Mouse (Mus musculus) forebrain, embryonic 11.5 days (tissue): ENCODE data around the gene Rad51ap1. TPM values are rescaled to one million over a fixed set of nuclear protein-coding genes. Genes with fewer than 3 reads are reported as not detected.

ENCODE experiments used
- ATAC-seq: fragments of 200-750 bp; cut with Nextera tagmentation; replicated peaks from 2 replicates; pipeline ENCODE4 v1.8.0; 2017; ENCODE audit warnings: moderate TSS enrichment; ENCODE audit not compliant: low FRiP score
- DNase-seq: peaks from one replicate; pipeline ENCODE4 v3.0.0-alpha.2; 2017; ENCODE audit warnings: low spot score
- H3K27ac ChIP-seq: fragments of 300-500 bp; sonication (generic); 2 replicates; pipeline ENCODE4 v1.5.1; 2014; ENCODE audit warnings: low read depth, low read length
- H3K27me3 ChIP-seq: fragments of 300-500 bp; sonication (generic); 2 replicates; pipeline ENCODE4 v1.6.1; 2014; ENCODE audit warnings: mild to moderate bottlenecking, low read length, mixed read lengths; ENCODE audit not compliant: control insufficient read depth, insufficient read depth
- H3K36me3 ChIP-seq: fragments of 300-500 bp; sonication (generic); 2 replicates; pipeline ENCODE4 v1.6.1; 2014; ENCODE audit warnings: mild to moderate bottlenecking, low read length, moderate library complexity, mixed read lengths; ENCODE audit not compliant: control insufficient read depth, insufficient read depth
- H3K4me1 ChIP-seq: fragments of 300-500 bp; sonication (generic); replicated peaks from 2 replicates; pipeline ENCODE4 v1.6.1; 2014; ENCODE audit warnings: low read length, mixed read lengths; ENCODE audit not compliant: control insufficient read depth, insufficient read depth
- H3K4me2 ChIP-seq: fragments of 300-500 bp; sonication (generic); 2 replicates; pipeline ENCODE4 v1.6.1; 2014; ENCODE audit warnings: low read depth, mild to moderate bottlenecking, low read length, moderate library complexity, mixed read lengths; ENCODE audit not compliant: severe bottlenecking
- H3K4me3 ChIP-seq: fragments of 300-500 bp; sonication (generic); 2 replicates; pipeline ENCODE4 v1.5.1; 2014; ENCODE audit warnings: low read depth, low read length
- H3K9ac ChIP-seq: fragments of 300-500 bp; sonication (generic); 2 replicates; pipeline ENCODE4 v1.6.1; 2014; ENCODE audit warnings: low read length
- H3K9me3 ChIP-seq: fragments of 300-500 bp; sonication (generic); 2 replicates; pipeline ENCODE4 v1.6.1; 2016; ENCODE audit warnings: low read length, mixed read lengths; ENCODE audit not compliant: control insufficient read depth
- WGBS: fragments of 180-500 bp; shearing (Covaris S2); extraction: QIAGEN DNeasy Blood & Tissue Kit; methylation state at CpG from one replicate; pipeline ENCODE4 v1.1.7; 2014; 5-methylcytosine and 5-hydroxymethylcytosine counted together
- polyA plus RNA-seq: library from polyadenylated mRNA; unstranded; fragments of >200 nt; fragmentation: Nextera tagmentation; extraction: Ambion mirVana; gene quantifications from 2 replicates; pipeline ENCODE4 v1.2.1, GENCODE M21; 2014

Gene Rad51ap1
- polyA plus RNA-seq, 1 experiment from 2014 or later: 104 TPM

DNA sequence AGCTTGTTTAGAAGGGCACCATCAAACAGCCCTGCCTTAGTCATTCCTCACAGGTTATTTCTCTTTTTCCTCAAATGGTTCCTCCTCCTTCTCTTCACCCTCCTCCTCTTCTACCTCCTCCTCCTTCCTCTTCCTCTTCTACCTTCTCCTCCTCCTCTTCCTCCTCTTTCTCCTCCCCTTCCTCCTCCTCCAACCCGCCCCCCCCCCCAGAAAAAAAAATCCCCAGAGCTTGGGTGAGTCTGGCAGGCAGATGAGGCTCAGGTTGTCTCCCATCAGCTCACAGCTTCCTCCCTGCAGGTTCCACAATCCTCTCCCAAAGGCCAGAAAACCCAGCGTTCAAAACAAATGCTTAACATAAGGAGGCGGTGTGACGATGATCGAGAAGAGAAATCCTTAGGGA, 32.0 kb downstream of the Rad51ap1 start:
- no peaks in the 10 kb centered on the region for H3K36me3 ChIP-seq
- no peaks in the 10 kb centered on the region for H3K27me3 ChIP-seq
- 83% methylated on average over 4 of the region's 5 CpGs for WGBS
- no peaks in the 10 kb centered on the region for H3K9me3 ChIP-seq
- H3K9ac ChIP-seq: no peak overlapping the region
- H3K27ac ChIP-seq: no peak overlapping the region
- no peaks in the 10 kb centered on the region for H3K4me1 ChIP-seq
- no peak for DNase-seq
- no peak for ATAC-seq
- H3K4me2 ChIP-seq: no peak overlapping the region
- H3K4me3 ChIP-seq: no peak overlapping the region

- DNase-seq (no peak), ATAC-seq (no peak)
- H3K27ac ChIP-seq: no peak overlapping the region
- 86% methylated on average over 8 of the region's 8 CpGs for WGBS
- no peak overlapping the region for H3K4me3 ChIP-seq
- no peaks in the 10 kb centered on the region for H3K4me1 ChIP-seq
- H3K9ac ChIP-seq: no peak overlapping the region
- H3K27me3 ChIP-seq: no peaks in the 10 kb centered on the region
- H3K9me3 ChIP-seq: no peaks in the 10 kb centered on the region
- no peaks in the 10 kb centered on the region for H3K36me3 ChIP-seq
- H3K4me2 ChIP-seq: no peak overlapping the region
These were observed 62.3 kb downstream of the Rad51ap1 start for GRCm38 (mm10) chr6:126877118-126877517.

Other genes starting within 250 kb of the Rad51ap1 start
- gene Kcna6, start 198.9 kb downstream of the Rad51ap1 start, polyA plus RNA-seq: 3.6 and 4.8 TPM in 2 replicates
- 161 and 183 TPM in 2 replicates for gene Ndufa9, start 90.5 kb downstream of the Rad51ap1 start, polyA plus RNA-seq
- gene Akap3, start 86.5 kb downstream of the Rad51ap1 start, polyA plus RNA-seq: 0.12 TPM in 1 of 2 replicates, not detected in the other
- gene Dyrk4, start 17.7 kb downstream of the Rad51ap1 start, polyA plus RNA-seq: not detected in 2 replicates
- gene D6Wsu163e, start 375 bp upstream of the Rad51ap1 start, polyA plus RNA-seq: 19.7 and 19.8 TPM in 2 replicates
- not detected in 2 replicates for gene Fgf6, start 76.0 kb upstream of the Rad51ap1 start, polyA plus RNA-seq
- gene Fgf23, start 133.3 kb upstream of the Rad51ap1 start, polyA plus RNA-seq: not detected in 2 replicates
- gene Tigar, start 170.0 kb upstream of the Rad51ap1 start, polyA plus RNA-seq: 5.3 and 6.8 TPM in 2 replicates
- gene Ccnd2, start 212.6 kb upstream of the Rad51ap1 start, polyA plus RNA-seq: 1,258 and 1,292 TPM in 2 replicates